Mouse (Mus musculus) lung, embryonic 16.5 days (tissue): ENCODE measurements around the gene Aff2. TPM values are rescaled to one million over a fixed set of nuclear protein-coding genes. Genes with fewer than 3 reads are reported as not detected.

Source experiments
- ATAC-seq: fragments of 200-750 bp; cut with Nextera tagmentation; 2 replicates; pipeline ENCODE4 v1.8.0; 2017; ENCODE audit warnings: low read depth, mild to moderate bottlenecking, moderate library complexity
- H3K27ac ChIP-seq: fragments of 300-500 bp; sonication (generic); 2 replicates; pipeline ENCODE4 v1.5.1; 2014; ENCODE audit warnings: mild to moderate bottlenecking, control low read depth, low read length
- H3K27me3 ChIP-seq: fragments of 300-500 bp; sonication (generic); 2 replicates; pipeline ENCODE4 v1.6.1; 2014; ENCODE audit warnings: low read depth, low read length, mixed read lengths; ENCODE audit not compliant: control insufficient read depth, insufficient read depth
- H3K36me3 ChIP-seq: fragments of 300-500 bp; sonication (generic); 2 replicates; pipeline ENCODE4 v1.6.1; 2014; ENCODE audit warnings: low read length; ENCODE audit not compliant: control insufficient read depth, insufficient read depth
- H3K4me1 ChIP-seq: fragments of 300-500 bp; sonication (generic); replicated peaks from 2 replicates; pipeline ENCODE4 v1.6.1; 2014; ENCODE audit warnings: low read length, mixed read lengths; ENCODE audit not compliant: control insufficient read depth, insufficient read depth
- H3K4me2 ChIP-seq: fragments of 300-500 bp; sonication (generic); 2 replicates; pipeline ENCODE4 v1.6.1; 2014; ENCODE audit warnings: low read depth, low read length, control low read depth
- H3K4me3 ChIP-seq: fragments of 300-500 bp; sonication (generic); 2 replicates; pipeline ENCODE4 v1.5.1; 2014; ENCODE audit warnings: mild to moderate bottlenecking, low read length, control low read depth
- H3K9ac ChIP-seq: fragments of 300-500 bp; sonication (generic); 2 replicates; pipeline ENCODE4 v1.6.1; 2014; ENCODE audit warnings: low read length, control low read depth
- H3K9me3 ChIP-seq: fragments of 300-500 bp; sonication (generic); 2 replicates; pipeline ENCODE4 v1.6.1; 2016; ENCODE audit warnings: low read length; ENCODE audit not compliant: control insufficient read depth
- WGBS: fragments of 180-500 bp; shearing (Covaris S2); extraction: QIAGEN DNeasy Blood & Tissue Kit; methylation state at CpG from one replicate; pipeline ENCODE4 v1.1.7; 2014; 5-methylcytosine and 5-hydroxymethylcytosine counted together
- polyA plus RNA-seq: library from polyadenylated mRNA; unstranded; fragments of >200 nt; fragmentation: Nextera tagmentation; extraction: Ambion mirVana; gene quantifications from 2 replicates; pipeline ENCODE4 v1.2.1, GENCODE M21; 2015

Gene Aff2
- polyA plus RNA-seq, 1 experiment from 2014 or later = 2.0 TPM

GRCm38 (mm10) chrX:69817679-69818078 lies 457.6 kb downstream of the Aff2 start:
- 96% methylated on average over 3 of the region's 3 CpGs for WGBS
- Histone ChIP-seq H3K9ac (no peak overlapping the region), H3K4me1 (no peaks in the 10 kb centered on the region), H3K27me3 (no peaks in the 10 kb centered on the region), H3K9me3 (no peaks in the 10 kb centered on the region), H3K4me3 (no peak overlapping the region), H3K36me3 (no peaks in the 10 kb centered on the region), H3K27ac (no peak overlapping the region), H3K4me2 (no peak overlapping the region)
- ATAC-seq = no peak

- Histone ChIP-seq H3K36me3 (no peaks in the 10 kb centered on the region), H3K4me3 (no peak overlapping the region), H3K4me2 (no peak overlapping the region), H3K9me3 (no peaks in the 10 kb centered on the region), H3K9ac (no peak overlapping the region), H3K27me3 (no peaks in the 10 kb centered on the region), H3K27ac (no peak overlapping the region), H3K4me1 (no peaks in the 10 kb centered on the region)
- ATAC-seq = no peak
- WGBS = 69% methylated on average over 5 of the region's 5 CpGs
These were observed 458.1 kb downstream of the Aff2 start for GRCm38 (mm10) chrX:69818188-69818587.

DNA sequence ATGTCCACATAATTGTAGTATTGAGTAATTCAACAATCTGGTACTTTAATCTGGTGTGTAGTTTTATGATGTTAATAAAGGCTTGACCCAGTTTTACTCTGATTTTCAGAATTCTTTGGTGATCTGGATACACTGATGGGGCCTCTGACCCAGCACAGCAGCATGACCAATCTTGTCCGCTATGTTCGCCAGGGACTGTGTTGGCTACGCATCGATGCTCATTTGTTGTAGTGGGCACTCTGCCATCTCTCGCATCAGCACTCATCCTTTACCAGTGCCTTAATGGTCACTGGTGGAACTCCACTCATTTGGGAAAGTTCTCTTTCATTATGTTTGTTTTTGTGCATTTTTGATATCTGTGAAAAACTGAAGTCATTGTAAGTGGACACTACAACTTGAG lies 507.5 kb downstream of the Aff2 start:
- Histone ChIP-seq H3K9ac (no peak overlapping the region), H3K4me3 (no peak overlapping the region), H3K4me2 (no peak overlapping the region), H3K36me3 (no peaks in the 10 kb centered on the region), H3K4me1 (no peaks in the 10 kb centered on the region), H3K27me3 (no peaks in the 10 kb centered on the region), H3K27ac (no peak overlapping the region), H3K9me3 (no peaks in the 10 kb centered on the region)
- ATAC-seq = no peak
- WGBS = 93% methylated on average over 5 of the region's 5 CpGs

GRCm38 (mm10) chrX:69891713-69892112 lies 531.6 kb downstream of the Aff2 start:
- H3K27me3 ChIP-seq = no peaks in the 10 kb centered on the region
- no peak for ATAC-seq
- 40% methylated on average over 3 of the region's 3 CpGs for WGBS
- no peak overlapping the region for H3K4me3 ChIP-seq
- no peak overlapping the region for H3K4me2 ChIP-seq
- no peaks in the 10 kb centered on the region for H3K9me3 ChIP-seq
- no peaks in the 10 kb centered on the region for H3K36me3 ChIP-seq
- no peak overlapping the region for H3K27ac ChIP-seq
- no peak overlapping the region for H3K9ac ChIP-seq
- no peaks in the 10 kb centered on the region for H3K4me1 ChIP-seq
